In genomic region chr12:85963699-85964098, GRCm38 (mm10) we compare ENCODE assay signal across 9 mouse cellular contexts.
DNase-seq lines count a peak whose midpoint lies in the region; ATAC-seq lines count a peak whose summit lies in the region.
"Had no signal": no experiment of that assay in that cellular context is flagged by ENCODE, and none has a peak within 500 bp of the region (broad histone marks: within the 10 kb centered on the region; RNA-seq: fewer than 3 reads in every experiment).

No protein-coding gene starts in this region.

- peak; percentile 30 to 50 for DNase-seq in thymus, adult 18-20 months
- DNase-seq in thymus, postnatal 10 days (ENCODE audit: low spot score in 2 of 2): no peak
- DNase-seq in lung, postnatal 4 days: peak; percentile 70 to 84
- peak; percentile 44 for DNase-seq in thymus, postnatal 4 days
- no peak for DNase-seq in right cerebral cortex, adult 18-20 months
- no peak for DNase-seq in hindbrain, embryonic 11.5 days (ENCODE audit: low spot score)
- DNase-seq: gastrocnemius, postnatal 36 days had no signal

- no peaks in the 10 kb centered on the region for H3K9me3 ChIP-seq in heart, embryonic 15.5 days (replicated peaks)
- no peaks in the 10 kb centered on the region for H3K9me3 ChIP-seq in hindbrain, embryonic 11.5 days (ENCODE audit: control insufficient read depth, low read length)
- H3K9me3 ChIP-seq: megakaryocyte, embryonic 14.5 days had no signal

- peak; percentile 63; the same call in 1 of the 2 replicates for ATAC-seq in heart, embryonic 15.5 days (replicated peaks; ENCODE audit: insufficient number of reproducible peaks, insufficient read depth, low FRiP score, low read depth)
- ATAC-seq in hindbrain, embryonic 11.5 days (ENCODE audit: low FRiP score): no peak

- peak overlapping the region; percentile 47; the same call in 1 of the 2 replicates for H3K27ac ChIP-seq in heart, embryonic 15.5 days
- no peak overlapping the region for H3K27ac ChIP-seq in hindbrain, embryonic 11.5 days (ENCODE audit: low read depth, low read length)

- no peak overlapping the region for H3K4me3 ChIP-seq in heart, embryonic 15.5 days
- H3K4me3 ChIP-seq in hindbrain, embryonic 11.5 days (ENCODE audit: low read depth, low read length): no peak overlapping the region
- H3K4me3 ChIP-seq: megakaryocyte, embryonic 14.5 days had no signal

- no peaks in the 10 kb centered on the region for H3K27me3 ChIP-seq in heart, embryonic 15.5 days
- no peaks in the 10 kb centered on the region for H3K27me3 ChIP-seq in hindbrain, embryonic 11.5 days (ENCODE audit: control insufficient read depth, insufficient read depth, low read length)
- H3K27me3 ChIP-seq: megakaryocyte, embryonic 14.5 days had no signal

- peaks cover 27% of the 10 kb centered on the region for H3K4me1 ChIP-seq in heart, embryonic 15.5 days (replicated peaks)
- no peaks in the 10 kb centered on the region for H3K4me1 ChIP-seq in hindbrain, embryonic 11.5 days (replicated peaks; ENCODE audit: control insufficient read depth, insufficient read depth, low read length)

- no peak overlapping the region for H3K4me2 ChIP-seq in heart, embryonic 15.5 days
- no peak overlapping the region for H3K4me2 ChIP-seq in hindbrain, embryonic 11.5 days (replicated peaks; ENCODE audit: low read depth, low read length)

- H3K9ac ChIP-seq in heart, embryonic 15.5 days: no peak overlapping the region
- H3K9ac ChIP-seq in hindbrain, embryonic 11.5 days (ENCODE audit: low read depth, low read length): no peak overlapping the region

- H3K36me3 ChIP-seq in heart, embryonic 15.5 days: no peaks in the 10 kb centered on the region
- H3K36me3 ChIP-seq in hindbrain, embryonic 11.5 days (ENCODE audit: control insufficient read depth, insufficient read depth, low read length): no peaks in the 10 kb centered on the region

- 62% methylated on average over 11 of the region's 11 CpGs for WGBS in heart, embryonic 15.5 days
- 86% methylated on average over 11 of the region's 11 CpGs for WGBS in hindbrain, embryonic 11.5 days

Comparison
In these comparisons a context has a peak if more than half of its experiments do, and no peak if none do; other contexts are left out.
1. DNase-seq: peak in thymus, adult 18-20 months (2 of 2), lung, postnatal 4 days (2 of 2) and thymus, postnatal 4 days (single experiment); none in thymus, postnatal 10 days (0 of 2), right cerebral cortex, adult 18-20 months (single experiment) and hindbrain, embryonic 11.5 days (single experiment).